Mouse (Mus musculus) heart, embryonic 14.5 days (tissue): ENCODE results near the gene Cttn. TPM values are rescaled to one million over a fixed set of nuclear protein-coding genes. Genes with fewer than 3 reads are reported as not detected.
A peak's percentile ranks its signal among the peaks of the same experiment; 100 is the strongest.

ENCODE experiments used
- ATAC-seq: fragments of 200-750 bp; cut with Nextera tagmentation; 2 replicates; pipeline ENCODE4 v1.8.0; 2017; ENCODE audit warnings: low read depth, moderate TSS enrichment; ENCODE audit not compliant: insufficient number of reproducible peaks, insufficient read depth, low FRiP score
- H3K27ac ChIP-seq, 2 experiments: fragments of 200-500 bp in 1 of 2; fragments of 300-500 bp in 1 of 2; sonication (generic) in 1 of 2; replicated peaks in 1 of 2; 2 replicates each; pipeline ENCODE4 v1.5.1; 2012 to 2014; ENCODE audit warnings: low read depth in 2 of 2, low read length in 2 of 2, control low read depth in 1 of 2, mild to moderate bottlenecking in 1 of 2, mixed read lengths in 1 of 2; ENCODE audit not compliant: control insufficient read depth in 1 of 2, insufficient read depth in 1 of 2
- H3K27me3 ChIP-seq: fragments of 300-500 bp; sonication (generic); 2 replicates; pipeline ENCODE4 v1.6.1; 2014; ENCODE audit warnings: mild to moderate bottlenecking, low read length, control low read depth; ENCODE audit not compliant: control insufficient read depth, insufficient read depth
- H3K36me3 ChIP-seq: fragments of 300-500 bp; sonication (generic); 2 replicates; pipeline ENCODE4 v1.6.1; 2014; ENCODE audit warnings: mild to moderate bottlenecking, control low read depth, low read length, mixed read lengths; ENCODE audit not compliant: control insufficient read depth, insufficient read depth
- H3K4me1 ChIP-seq, 2 experiments: fragments of 200-500 bp in 1 of 2; fragments of 300-500 bp in 1 of 2; sonication (generic) in 1 of 2; 2 replicates each; pipeline ENCODE4 v1.6.1; 2012 to 2014; ENCODE audit warnings: low read length in 2 of 2, control low read depth in 1 of 2, mixed read lengths in 1 of 2; ENCODE audit not compliant: control insufficient read depth in 2 of 2, insufficient read depth in 2 of 2
- H3K4me2 ChIP-seq: fragments of 300-500 bp; sonication (generic); 2 replicates; pipeline ENCODE4 v1.6.1; 2014; ENCODE audit warnings: mild to moderate bottlenecking, low read length
- H3K4me3 ChIP-seq, 2 experiments: fragments of 200-500 bp in 1 of 2; fragments of 300-500 bp in 1 of 2; sonication (generic) in 1 of 2; 2 replicates each; pipeline ENCODE4 v1.5.1; 2012 to 2014; ENCODE audit warnings: low read length in 2 of 2, mild to moderate bottlenecking in 2 of 2, control low read depth in 1 of 2, low read depth in 1 of 2, moderate library complexity in 1 of 2; ENCODE audit not compliant: control insufficient read depth in 1 of 2, insufficient read depth in 1 of 2
- H3K9ac ChIP-seq: fragments of 300-500 bp; sonication (generic); 2 replicates; pipeline ENCODE4 v1.6.1; 2014; ENCODE audit warnings: mild to moderate bottlenecking, low read length
- H3K9me3 ChIP-seq: fragments of 300-500 bp; sonication (generic); 2 replicates; pipeline ENCODE4 v1.6.1; 2016; ENCODE audit warnings: low read length, control low read depth; ENCODE audit not compliant: control insufficient read depth
- WGBS: fragments of 180-500 bp; shearing (Covaris S2); extraction: QIAGEN DNeasy Blood & Tissue Kit; methylation state at CpG from one replicate; pipeline ENCODE4 v1.1.7; 2014; 5-methylcytosine and 5-hydroxymethylcytosine counted together
- polyA plus RNA-seq: library from polyadenylated mRNA; unstranded; fragments of >200 nt; fragmentation: Nextera tagmentation; extraction: Ambion mirVana; gene quantifications from 2 replicates; pipeline ENCODE4 v1.2.1, GENCODE M21; 2014

The Cttn gene
- polyA plus RNA-seq, 1 experiment from 2014 or later = 121 TPM

DNA sequence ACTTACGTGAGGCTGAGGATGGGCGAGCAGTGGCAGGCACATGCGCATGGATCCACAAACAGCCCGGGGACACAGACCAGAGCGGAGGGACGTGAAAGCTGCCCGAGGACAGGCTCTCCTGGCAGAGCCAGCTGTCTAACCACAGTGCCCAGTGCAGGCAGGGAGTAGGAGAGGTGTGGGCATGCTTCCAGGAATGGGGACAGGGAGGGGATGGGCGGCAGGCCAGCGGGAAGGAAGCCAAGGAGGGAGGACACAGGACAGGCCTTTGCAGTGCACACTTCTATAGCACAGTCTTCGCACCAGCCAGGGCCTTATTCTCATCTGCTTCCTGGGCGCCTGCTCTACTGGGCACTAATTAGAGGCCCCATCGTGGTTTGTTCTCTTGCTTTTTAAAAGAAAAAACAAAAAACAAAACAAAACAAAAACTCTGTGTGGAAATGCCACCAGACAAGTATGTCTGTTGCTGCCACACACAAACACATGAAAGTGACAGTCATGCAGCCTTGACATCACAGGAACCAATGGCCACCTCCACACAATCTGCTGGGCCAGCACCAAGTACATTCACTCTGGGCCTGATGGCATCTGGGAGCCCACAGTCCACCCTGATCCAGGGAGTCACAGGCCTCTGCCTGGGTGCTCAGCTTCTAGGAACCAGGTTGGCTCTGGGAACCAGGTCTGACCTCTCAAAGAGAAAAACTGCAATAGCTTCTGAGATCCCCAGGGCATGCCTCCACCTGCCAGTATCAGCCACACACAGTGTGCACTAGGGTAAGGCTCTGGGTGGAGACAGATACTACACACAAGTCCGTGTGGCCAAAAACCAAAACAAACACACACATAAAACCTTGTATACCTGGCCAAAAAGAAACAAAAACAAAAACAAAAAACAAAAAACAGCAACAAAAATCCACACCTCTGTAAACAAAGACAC lies 20.9 kb downstream of the Cttn start:
- Histone ChIP-seq H3K9ac (0 out of 2 replicates have a peak overlapping the region, but pooled peaks have one; percentile 12), H3K4me3 (no peak overlapping the region), H3K27ac (peak overlapping the region in 1 of 2 experiments; percentile 38; a peak in 2 of 4 replicates), H3K4me2 (no peak overlapping the region), H3K4me1 (peaks cover 2 to 6% of the 10 kb centered on the region in 2 experiments; a peak in 3 of 4 replicates), H3K27me3 (no peaks in the 10 kb centered on the region), H3K36me3 (peaks cover 98% of the 10 kb centered on the region), H3K9me3 (no peaks in the 10 kb centered on the region)
- WGBS = 70% methylated on average over 13 of the region's 13 CpGs
- peak; percentile 82 for ATAC-seq

GRCm38 (mm10) chr7:144448186-144448585 lies 22.6 kb downstream of the Cttn start:
- 93% methylated on average over 1 of the region's 1 CpGs for WGBS
- Histone ChIP-seq H3K27ac (no peak overlapping the region), H3K4me2 (no peak overlapping the region), H3K4me1 (peaks cover 2 to 6% of the 10 kb centered on the region in 2 experiments; a peak in 3 of 4 replicates), H3K36me3 (peaks cover 97% of the 10 kb centered on the region), H3K4me3 (no peak overlapping the region), H3K9me3 (no peaks in the 10 kb centered on the region), H3K9ac (no peak overlapping the region), H3K27me3 (no peaks in the 10 kb centered on the region)
- ATAC-seq = no peak

DNA sequence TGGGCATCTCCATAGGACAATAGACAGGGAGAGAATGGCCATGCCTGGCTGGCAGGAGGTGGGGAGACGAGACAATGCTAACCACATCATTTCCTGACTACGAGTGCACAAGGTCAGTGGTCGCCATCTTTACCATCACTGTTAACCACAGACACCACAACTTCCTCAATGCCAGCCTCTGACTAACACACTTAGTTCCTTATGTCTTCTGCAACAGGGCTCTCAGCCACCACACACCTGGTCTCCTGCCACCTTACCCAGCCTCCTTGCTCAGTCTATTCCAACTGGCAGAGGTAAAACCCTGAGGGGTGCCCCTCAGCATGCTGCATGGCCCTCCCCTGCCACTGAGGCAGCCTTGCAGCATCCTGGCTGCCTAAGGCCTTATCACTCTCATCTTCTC lies 23.7 kb downstream of the Cttn start:
- 86% methylated on average over 3 of the region's 3 CpGs for WGBS
- peaks cover 2 to 6% of the 10 kb centered on the region in 2 experiments; a peak in 3 of 4 replicates for H3K4me1 ChIP-seq
- no peaks in the 10 kb centered on the region for H3K27me3 ChIP-seq
- no peak overlapping the region for H3K4me2 ChIP-seq
- peaks cover 95% of the 10 kb centered on the region for H3K36me3 ChIP-seq
- H3K27ac ChIP-seq = no peak overlapping the region
- H3K9ac ChIP-seq = no peak overlapping the region
- no peak overlapping the region for H3K4me3 ChIP-seq
- no peak for ATAC-seq
- no peaks in the 10 kb centered on the region for H3K9me3 ChIP-seq

GRCm38 (mm10) chr7:144444788-144445187 lies 26.0 kb downstream of the Cttn start:
- Histone ChIP-seq H3K36me3 (peaks cover 95% of the 10 kb centered on the region), H3K4me2 (no peak overlapping the region), H3K27me3 (no peaks in the 10 kb centered on the region), H3K4me1 (peaks cover under 1 to 2% of the 10 kb centered on the region in 2 experiments; a peak in 3 of 4 replicates), H3K9ac (no peak overlapping the region), H3K4me3 (no peak overlapping the region), H3K9me3 (no peaks in the 10 kb centered on the region), H3K27ac (no peak overlapping the region)
- 93% methylated on average over 7 of the region's 7 CpGs for WGBS
- ATAC-seq = no peak

DNA sequence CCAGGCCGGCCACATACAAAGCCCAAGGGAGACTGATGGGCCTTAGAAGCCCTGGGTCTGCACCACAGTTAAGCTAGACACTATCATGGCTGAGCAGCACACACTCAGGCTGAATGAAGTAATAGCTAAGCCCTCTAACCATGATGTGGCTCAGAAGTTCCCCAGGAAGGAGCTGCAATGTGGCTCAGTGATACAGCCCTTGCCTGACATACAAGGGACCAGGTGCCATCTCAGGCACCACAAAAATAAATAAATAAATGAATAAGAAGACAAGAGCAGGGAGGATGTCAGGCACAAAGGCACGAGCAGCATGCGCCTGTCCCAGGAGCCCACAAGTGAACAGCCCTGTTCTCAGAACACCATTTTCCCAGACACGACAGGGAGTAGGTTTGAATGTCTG lies 28.8 kb downstream of the Cttn start:
- no peak for ATAC-seq
- no peaks in the 10 kb centered on the region for H3K27me3 ChIP-seq
- no peak overlapping the region for H3K4me2 ChIP-seq
- no peaks in the 10 kb centered on the region for H3K9me3 ChIP-seq
- H3K9ac ChIP-seq = no peak overlapping the region
- WGBS = 87% methylated on average over 4 of the region's 4 CpGs
- no peak overlapping the region for H3K27ac ChIP-seq
- peaks cover 97% of the 10 kb centered on the region for H3K36me3 ChIP-seq
- H3K4me3 ChIP-seq = no peak overlapping the region
- H3K4me1 ChIP-seq = no peaks in the 10 kb centered on the region

DNA sequence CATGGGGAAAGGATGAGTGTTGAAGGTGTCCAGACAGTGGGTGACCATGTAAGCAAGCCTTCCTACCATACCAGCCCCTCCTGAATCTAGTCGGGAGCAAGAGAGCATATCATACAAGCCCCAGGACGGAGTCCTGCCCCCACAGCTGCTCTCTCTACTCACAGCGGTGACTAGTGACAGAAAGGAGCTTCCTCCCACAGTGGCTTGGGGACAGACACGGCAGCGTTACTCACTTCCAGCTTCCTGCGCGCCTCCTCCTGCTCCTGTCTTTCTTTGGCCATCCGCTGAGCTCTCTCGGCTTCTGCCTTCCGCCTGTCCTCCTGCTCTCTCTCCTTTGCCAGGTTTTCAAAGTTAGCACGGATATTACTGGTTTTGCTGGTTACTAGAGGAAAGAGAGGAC lies 29.3 kb downstream of the Cttn start:
- WGBS = 91% methylated on average over 11 of the region's 11 CpGs
- no peaks in the 10 kb centered on the region for H3K27me3 ChIP-seq
- no peak overlapping the region for H3K27ac ChIP-seq
- H3K9ac ChIP-seq = no peak overlapping the region
- no peak overlapping the region for H3K4me3 ChIP-seq
- no peaks in the 10 kb centered on the region for H3K9me3 ChIP-seq
- H3K4me2 ChIP-seq = no peak overlapping the region
- peaks cover 97% of the 10 kb centered on the region for H3K36me3 ChIP-seq
- no peaks in the 10 kb centered on the region for H3K4me1 ChIP-seq
- ATAC-seq = no peak

GRCm38 (mm10) chr7:144438811-144439210 lies 32.0 kb downstream of the Cttn start:
- Histone ChIP-seq H3K4me1 (no peaks in the 10 kb centered on the region), H3K27ac (no peak overlapping the region), H3K27me3 (no peaks in the 10 kb centered on the region), H3K36me3 (peaks cover 82% of the 10 kb centered on the region), H3K4me3 (no peak overlapping the region), H3K4me2 (no peak overlapping the region), H3K9me3 (no peaks in the 10 kb centered on the region), H3K9ac (no peak overlapping the region)
- no peak for ATAC-seq
- 98% methylated on average over 7 of the region's 7 CpGs for WGBS
